Mouse (Mus musculus): ENCODE results near the gene Ick.

- TF ChIP-seq CTCF (IDR thresholded peaks at IDR 0.05; ENCODE audit: borderline replicate concordance, insufficient read depth, low read depth, low read length) (no peak), POLR2A (IDR thresholded peaks at IDR 0.05; ENCODE audit: borderline replicate concordance, insufficient read depth, low read length) (no peak)
These were observed 55.7 kb downstream of the Ick start for GRCm38 (mm10) chr9:78164741-78165140.

Measured in cerebellum, adult 2 months (tissue).